Mouse (Mus musculus): ENCODE data around the gene Arl1.
"Not testable (repeated sequence)": the region's sequence is repeated elsewhere in the genome, so short reads cannot be mapped to it uniquely, and the experiment has no call there.

Arl1 gene

DNA sequence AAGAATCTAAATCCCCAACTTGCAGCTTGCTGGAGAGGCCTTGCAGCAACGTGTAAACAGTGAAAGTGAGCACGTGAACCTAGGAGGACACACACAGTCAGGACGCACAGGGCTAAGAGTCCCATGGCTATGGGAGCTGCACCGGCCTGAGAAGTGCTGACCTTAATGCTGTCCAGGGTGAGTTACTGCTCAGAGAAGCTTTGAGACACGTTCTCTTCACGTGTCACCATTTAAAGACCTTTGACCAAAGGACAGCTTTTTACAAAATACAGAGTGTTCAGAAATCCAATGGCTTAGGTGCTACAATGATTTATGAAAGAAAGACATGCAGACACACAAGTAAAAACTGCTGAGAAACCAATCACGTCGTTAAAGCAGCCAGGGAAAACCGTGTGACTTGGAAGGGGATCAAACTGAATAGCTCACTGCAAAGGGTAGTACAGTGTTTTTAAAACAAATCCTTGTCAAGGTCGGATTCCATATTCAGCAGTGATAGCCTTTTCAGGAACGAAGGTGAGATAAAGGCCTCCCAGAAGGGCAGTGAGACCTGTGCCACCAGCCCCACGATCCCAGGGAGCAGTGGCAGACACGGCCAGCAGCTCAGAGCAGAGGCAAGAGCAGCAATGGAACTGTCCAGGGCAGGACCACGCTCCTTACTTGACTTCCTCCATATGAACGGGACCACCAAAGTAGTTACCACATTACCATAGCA lies 34.9 kb downstream of the Arl1 start:
- no peak for DNase-seq

DNA sequence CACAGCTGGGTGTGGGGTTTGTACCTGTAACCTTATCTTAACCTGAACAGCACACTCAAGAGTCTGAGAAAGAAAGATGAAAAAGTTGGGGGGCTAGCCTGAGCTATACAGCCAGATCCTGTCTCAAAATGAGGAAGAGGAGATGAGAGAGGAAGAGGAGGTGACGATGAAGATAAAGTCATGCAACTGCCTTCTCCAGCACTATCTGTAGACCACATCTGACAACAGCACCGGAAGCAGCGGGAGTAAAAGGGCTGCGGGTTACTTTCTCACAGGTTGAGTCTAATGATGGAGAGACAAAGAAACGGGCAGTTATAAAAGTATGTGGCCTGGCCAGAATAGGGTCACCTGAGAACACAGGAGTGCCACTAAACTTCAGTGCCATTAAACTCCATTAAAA lies 38.3 kb downstream of the Arl1 start:
- DNase-seq: no peak

DNA sequence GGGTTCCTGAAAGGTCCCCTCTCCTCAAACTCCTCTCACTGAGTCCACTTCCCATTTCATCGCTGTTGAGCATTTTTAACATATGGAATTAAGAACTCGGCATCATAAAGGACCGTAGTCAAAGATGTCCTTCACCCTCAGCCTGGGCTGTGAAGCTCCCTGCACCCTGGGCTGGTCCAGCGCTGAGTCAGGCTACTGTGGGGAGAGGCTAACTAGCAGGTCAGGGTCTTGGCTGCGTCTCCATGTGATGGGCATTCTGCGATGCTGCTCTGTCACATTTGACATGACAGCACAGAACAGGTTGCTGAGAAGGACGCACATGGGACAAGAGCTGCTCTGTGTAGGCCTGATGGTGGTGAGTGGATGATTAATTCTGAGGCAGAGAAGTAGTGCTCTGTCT lies 39.0 kb downstream of the Arl1 start:
- no peak for DNase-seq

DNA sequence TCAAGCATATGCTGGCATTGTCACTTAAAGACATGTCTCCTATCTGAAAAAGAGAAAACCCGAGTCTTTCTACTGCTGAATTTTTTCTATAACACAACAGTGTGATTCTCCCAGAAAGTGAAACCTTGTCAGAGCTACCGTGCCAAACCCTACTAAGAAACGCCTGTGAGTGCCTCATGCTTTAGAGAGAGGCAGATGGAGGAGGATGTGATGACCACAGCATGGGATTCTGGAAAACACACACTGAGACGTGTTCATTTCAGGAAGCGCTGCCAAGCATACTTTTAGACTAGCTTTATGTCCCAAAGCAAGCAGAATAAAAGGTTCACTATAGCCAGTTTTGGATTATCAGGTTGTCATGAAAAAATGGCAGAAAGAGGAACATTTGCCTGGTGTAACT lies 42.3 kb downstream of the Arl1 start:
- DNase-seq: not testable (repeated sequence)

DNA sequence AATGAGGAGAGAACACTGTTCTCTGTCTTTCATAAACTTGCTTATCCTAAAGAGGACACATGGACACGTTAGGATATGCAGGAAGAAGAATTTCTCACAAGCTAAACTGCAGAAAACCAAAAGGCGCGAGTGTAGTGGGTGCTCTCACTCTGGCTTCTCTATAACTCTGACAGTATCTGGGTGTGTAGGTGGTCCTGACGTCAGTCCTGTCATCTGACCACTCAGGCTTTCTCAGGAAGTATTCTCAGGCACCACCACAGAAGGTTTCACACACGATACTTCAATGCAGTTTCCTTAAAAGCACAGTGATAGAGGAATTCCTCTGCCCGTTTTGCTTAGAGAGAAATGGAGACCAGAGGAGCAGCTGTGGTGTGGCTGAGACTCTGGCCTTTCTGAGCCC lies 45.5 kb downstream of the Arl1 start:
- no peak for DNase-seq

DNA sequence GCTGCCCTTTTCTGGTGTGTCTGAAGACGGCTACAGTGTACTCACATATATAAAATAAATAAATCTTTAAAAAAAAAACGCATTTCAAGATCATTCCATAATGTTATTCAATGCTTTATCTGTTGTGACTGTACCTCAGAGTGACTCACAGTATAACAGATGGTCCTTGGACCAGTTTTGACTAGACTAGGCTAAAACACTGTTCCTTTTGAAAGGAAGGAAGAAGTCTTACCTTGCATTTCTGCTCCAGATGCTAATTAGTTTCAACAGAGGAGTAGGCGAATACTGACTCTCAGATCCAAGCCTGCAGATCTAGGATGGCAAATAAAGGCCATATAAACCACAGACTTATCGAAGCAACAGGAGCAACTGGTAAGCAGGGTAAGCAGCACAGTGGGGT lies 50.1 kb downstream of the Arl1 start:
- DNase-seq: no peak

DNA sequence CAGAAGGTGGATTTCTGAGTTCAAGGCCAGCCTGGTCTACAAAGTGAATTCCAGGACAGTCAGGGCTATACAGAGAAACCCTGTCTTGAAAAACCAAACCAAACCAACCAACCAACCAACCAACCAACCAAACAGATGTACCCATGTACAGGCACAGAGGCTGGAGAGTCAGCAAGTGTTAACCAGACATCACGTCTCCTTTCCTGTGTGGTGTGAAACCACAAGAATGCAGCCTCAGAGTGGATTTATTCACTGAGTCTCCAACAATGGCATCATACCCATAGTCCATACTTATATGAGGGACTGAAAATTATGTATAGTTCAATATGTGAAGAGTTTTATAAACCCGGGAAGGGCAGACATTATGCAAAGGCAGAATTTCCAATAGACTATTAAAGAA lies 52.5 kb downstream of the Arl1 start:
- DNase-seq: not testable (repeated sequence)

DNA sequence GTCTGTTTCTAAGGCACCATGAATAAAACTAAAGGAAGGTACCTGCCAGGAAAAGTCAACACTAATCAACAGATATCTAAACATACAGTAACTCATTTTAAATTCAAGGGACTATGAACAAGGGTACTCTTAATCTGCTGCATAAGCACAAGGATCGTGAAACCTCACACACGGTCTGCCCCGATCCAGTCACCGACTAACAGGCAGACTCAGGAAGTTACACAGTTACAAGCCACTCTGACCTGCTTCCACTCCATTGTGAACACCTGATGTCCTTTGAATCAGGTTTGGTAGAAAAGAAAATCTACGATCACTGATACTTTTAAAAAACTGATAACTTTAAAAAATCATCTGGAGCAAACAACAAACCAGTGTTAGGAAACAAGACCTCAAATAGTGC lies 53.3 kb downstream of the Arl1 start:
- DNase-seq: no peak

DNA sequence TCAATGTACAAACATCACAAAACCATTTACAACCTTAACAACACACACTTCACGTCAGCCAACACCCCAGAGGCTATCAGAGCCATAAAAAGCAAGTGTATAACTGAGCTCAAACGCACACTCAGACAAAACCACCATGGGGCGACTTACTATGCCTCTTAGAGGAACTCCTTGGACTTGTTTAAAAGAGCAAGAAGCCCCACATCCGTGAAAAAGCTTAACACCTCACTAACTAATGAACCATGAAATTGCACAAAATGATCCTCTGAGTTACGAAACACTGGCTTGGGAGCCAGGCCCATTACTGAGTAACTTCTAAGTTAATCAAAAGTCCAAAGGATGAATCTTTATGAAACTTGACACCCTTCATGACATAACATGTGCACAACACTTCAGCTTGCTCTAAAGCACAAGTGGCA lies 53.9 kb downstream of the Arl1 start:
- no peak for DNase-seq

DNA sequence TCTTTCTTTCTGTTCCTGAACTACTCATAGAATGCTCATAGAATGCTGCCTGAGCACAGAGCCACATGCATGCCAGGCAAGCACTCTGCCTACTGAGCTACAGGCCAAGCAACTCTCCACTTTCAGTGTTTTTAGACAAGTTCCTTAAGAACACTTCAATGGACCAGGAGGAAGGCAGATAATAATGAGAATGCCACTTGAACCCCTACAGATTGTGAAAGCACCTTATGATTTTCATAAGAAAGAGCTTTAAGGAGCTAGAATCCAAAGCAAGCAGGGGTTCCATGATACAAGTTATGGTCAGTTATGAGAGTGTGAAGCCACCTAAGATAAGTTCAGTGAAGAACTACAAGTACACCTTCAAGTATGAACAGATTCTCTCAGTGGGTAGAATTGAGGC lies 63.0 kb downstream of the Arl1 start:
- DNase-seq: peak in 1 of 2 experiments; percentile 40
